Mouse (Mus musculus): ENCODE results near the gene Dlst.

DNA sequence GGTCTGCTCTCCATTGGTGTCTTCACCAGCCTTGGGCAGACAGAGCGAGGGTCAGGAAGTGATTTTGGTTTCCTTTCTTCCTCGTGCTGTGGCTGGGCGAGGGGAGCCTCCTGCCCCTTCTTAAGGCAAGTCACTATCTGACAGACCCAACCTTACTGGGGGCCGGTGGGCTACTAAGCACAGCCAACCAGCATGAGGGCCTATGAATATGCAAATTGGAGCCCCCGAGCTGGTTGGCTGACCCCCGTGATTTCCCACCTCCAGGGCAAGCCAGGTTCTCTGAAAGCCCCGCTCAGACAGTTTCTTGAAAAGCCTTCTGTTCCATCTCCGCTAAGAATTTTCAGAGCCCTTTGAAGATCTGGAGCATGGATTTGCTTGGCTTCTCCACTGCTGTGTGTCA is 4.3 kb upstream of the Dlst start:
- no peak for TF ChIP-seq CTCF (IDR thresholded peaks at IDR 0.05; ENCODE audit: insufficient read depth, low read depth, low read length)
- no peak for TF ChIP-seq POLR2A (IDR thresholded peaks at IDR 0.05; ENCODE audit: insufficient read depth, low read depth, low read length)

Data from olfactory bulb, adult 2 months (tissue).